Mouse (Mus musculus) cortical plate, adult 2 months (tissue): ENCODE results near the gene Olfr1176. TPM values are rescaled to one million over a fixed set of nuclear protein-coding genes. Genes with fewer than 3 reads are reported as not detected.

Source experiments
- H3K27ac ChIP-seq: fragments of 200-500 bp; 2 replicates; pipeline ENCODE4 v1.5.1; 2012; ENCODE audit warnings: low read length, control low read depth, inconsistent platforms; ENCODE audit not compliant: insufficient read depth
- H3K4me1 ChIP-seq: fragments of 200-500 bp; 2 replicates; pipeline ENCODE4 v1.6.1; 2011; ENCODE audit warnings: low read length; ENCODE audit not compliant: control insufficient read depth, insufficient read depth
- H3K4me3 ChIP-seq: fragments of 200-500 bp; 2 replicates; pipeline ENCODE4 v1.5.1; 2011; ENCODE audit warnings: mild to moderate bottlenecking, low read length, control low read depth; ENCODE audit not compliant: insufficient read depth
- CTCF ChIP-seq: fragments of 200-500 bp; IDR thresholded peaks from 2 replicates; pipeline ENCODE4 v1.5.1; 2011; ENCODE audit warnings: mild to moderate bottlenecking, control low read depth, low read length; ENCODE audit not compliant: insufficient read depth; ENCODE audit errors: extremely low read depth
- POLR2A ChIP-seq: fragments of 200-500 bp; IDR thresholded peaks from 2 replicates; pipeline ENCODE4 v1.6.1; 2011; ENCODE audit warnings: mild to moderate bottlenecking, low read length, control low read depth; ENCODE audit not compliant: insufficient read depth; ENCODE audit errors: extremely low read depth
- polyA plus RNA-seq: library from polyadenylated mRNA; depleted of rRNA; stranded (reverse); fragments of >200 nt; gene quantifications from 2 replicates; pipeline ENCODE4 v1.2.3, GENCODE M21; 2012; rRNA removed

Olfr1176 gene
- not detected in 2 replicates for polyA plus RNA-seq

GRCm38 (mm10) chr2:88336421-88336820 is at the start of gene Olfr1176:
Gene Olfr1176 (plus strand): TSS chr2:88336721.
- TF ChIP-seq CTCF (no peak), POLR2A (no peak)
- no peak within 1 kb of the TSS for H3K27ac ChIP-seq
- H3K4me1 ChIP-seq, result no peaks in the 10 kb centered on the region
- no peak within 1 kb of the TSS for H3K4me3 ChIP-seq

- H3K4me3 ChIP-seq, result no peak within 1 kb of the TSS
- no peak for TF ChIP-seq CTCF
- no peak for TF ChIP-seq POLR2A
- H3K27ac ChIP-seq, result no peak within 1 kb of the TSS
- H3K4me1 ChIP-seq, result no peaks in the 10 kb centered on the region
Measured at GRCm38 (mm10) chr2:88315035-88315434, 21.5 kb upstream of the Olfr1176 start, which contains the start of gene Olfr1174-ps. Gene Olfr1174-ps (minus strand): TSS chr2:88315135.

GRCm38 (mm10) chr2:88327115-88327514 is 9.4 kb upstream of the Olfr1176 start, which contains the start of gene Olfr1175-ps:
Gene Olfr1175-ps (minus strand): TSS chr2:88327215.
- Histone ChIP-seq H3K4me1 (no peaks in the 10 kb centered on the region), H3K27ac (no peak within 1 kb of the TSS), H3K4me3 (no peak within 1 kb of the TSS)
- TF ChIP-seq POLR2A, result no peak
- TF ChIP-seq CTCF, result no peak

GRCm38 (mm10) chr2:88346392-88346791 is 9.9 kb downstream of the Olfr1176 start, which contains the start of gene Olfr1177-ps:
Gene Olfr1177-ps (minus strand): TSS chr2:88346492.
- no peak within 1 kb of the TSS for H3K27ac ChIP-seq
- H3K4me3 ChIP-seq, result no peak within 1 kb of the TSS
- no peaks in the 10 kb centered on the region for H3K4me1 ChIP-seq
- TF ChIP-seq POLR2A (no peak), CTCF (no peak)

GRCm38 (mm10) chr2:88356304-88356703 is 19.8 kb downstream of the Olfr1176 start:
- no peak overlapping the region for H3K27ac ChIP-seq
- TF ChIP-seq CTCF, result no peak
- TF ChIP-seq POLR2A, result no peak
- no peaks in the 10 kb centered on the region for H3K4me1 ChIP-seq
- H3K4me3 ChIP-seq, result no peak overlapping the region

- no peak within 1 kb of the TSS for H3K27ac ChIP-seq
- no peak within 1 kb of the TSS for H3K4me3 ChIP-seq
- TF ChIP-seq CTCF (no peak), POLR2A (no peak)
- H3K4me1 ChIP-seq, result no peaks in the 10 kb centered on the region
Measured at GRCm38 (mm10) chr2:88386762-88387161, 50.2 kb downstream of the Olfr1176 start, which contains the start of gene Olfr1178. Gene Olfr1178 (plus strand): TSS chr2:88387062.

Other genes with a start within 250 kb of the Olfr1176 start
- not detected in 2 replicates for gene Olfr1164, start 242.8 kb upstream of the Olfr1176 start, polyA plus RNA-seq
- not detected in 2 replicates for gene Olfr1166, start 208.4 kb upstream of the Olfr1176 start, polyA plus RNA-seq
- not detected in 2 replicates for gene Olfr1167, start 181.5 kb upstream of the Olfr1176 start, polyA plus RNA-seq
- not detected in 2 replicates for gene Olfr1168, start 154.8 kb upstream of the Olfr1176 start, polyA plus RNA-seq
- gene Olfr1170, start 108.4 kb upstream of the Olfr1176 start, polyA plus RNA-seq, result not detected in 2 replicates
- gene Olfr1173, start 56.8 kb upstream of the Olfr1176 start, polyA plus RNA-seq, result not detected in 2 replicates
- not detected in 2 replicates for gene Olfr1174-ps, start 21.6 kb upstream of the Olfr1176 start, polyA plus RNA-seq
- gene Olfr1175-ps, start 9.5 kb upstream of the Olfr1176 start, polyA plus RNA-seq, result not detected in 2 replicates
- gene Olfr1177-ps, start 9.8 kb downstream of the Olfr1176 start, polyA plus RNA-seq, result not detected in 2 replicates
- not detected in 2 replicates for gene Olfr1178, start 50.3 kb downstream of the Olfr1176 start, polyA plus RNA-seq
- gene Olfr1179, start 69.7 kb downstream of the Olfr1176 start, polyA plus RNA-seq, result not detected in 2 replicates
- gene Olfr1180, start 82.4 kb downstream of the Olfr1176 start, polyA plus RNA-seq, result not detected in 2 replicates
- gene Olfr1181, start 89.5 kb downstream of the Olfr1176 start, polyA plus RNA-seq, result not detected in 2 replicates
- gene Gm13757, start 112.4 kb downstream of the Olfr1176 start, polyA plus RNA-seq, result not detected in 2 replicates
- gene Olfr1183, start 118.1 kb downstream of the Olfr1176 start, polyA plus RNA-seq, result not detected in 2 replicates
- gene Olfr1184, start 146.9 kb downstream of the Olfr1176 start, polyA plus RNA-seq, result not detected in 2 replicates
- gene Olfr1185-ps1, start 156.6 kb downstream of the Olfr1176 start, polyA plus RNA-seq, result not detected in 2 replicates
- not detected in 2 replicates for gene Olfr1186, start 181.8 kb downstream of the Olfr1176 start, polyA plus RNA-seq
- gene Olfr1188, start 220.2 kb downstream of the Olfr1176 start, polyA plus RNA-seq, result not detected in 2 replicates
- gene Olfr1189, start 249.7 kb downstream of the Olfr1176 start, polyA plus RNA-seq, result not detected in 2 replicates